Mouse (Mus musculus): ENCODE measurements around the gene Nrp2.

Gene Nrp2

DNA sequence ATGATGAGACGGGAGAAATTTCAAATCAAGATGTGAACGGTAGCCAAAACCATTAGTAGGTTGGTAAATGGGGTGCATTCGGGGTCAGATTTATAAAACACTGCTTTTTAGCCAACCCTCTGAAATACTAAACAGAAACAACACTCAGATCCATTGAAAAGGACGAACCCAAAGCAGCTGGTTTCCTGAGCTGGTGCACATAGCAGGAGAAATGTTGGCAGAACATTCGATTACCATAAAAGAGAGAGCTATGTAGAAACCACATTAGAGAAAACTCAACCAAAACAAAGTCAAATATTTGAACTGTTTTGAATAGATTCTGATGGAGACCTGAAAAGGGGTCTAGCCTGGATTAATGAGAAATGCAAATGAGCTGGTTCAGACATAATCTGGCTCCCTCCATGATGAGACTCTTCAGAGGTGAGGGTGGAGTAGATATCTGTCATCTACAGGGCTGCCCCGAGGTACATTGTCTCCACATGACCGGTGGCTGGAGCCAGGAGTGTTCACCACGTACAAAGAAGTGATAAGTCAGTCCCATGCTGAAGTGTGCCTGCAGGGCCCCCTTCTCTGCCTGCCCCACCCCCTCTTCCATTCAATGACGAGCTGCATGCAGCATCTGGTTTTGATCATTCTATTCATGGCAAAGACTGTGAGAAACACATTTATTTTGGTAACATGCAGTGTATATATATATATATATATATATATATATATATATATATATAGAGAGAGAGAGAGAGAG is 156.6 kb downstream of the Nrp2 start:
- DNase-seq (ENCODE audit: low read depth, low spot score), result no peak

GRCm38 (mm10) chr1:62860327-62860726 is 157.2 kb downstream of the Nrp2 start:
- DNase-seq (ENCODE audit: low read depth, low spot score), result no peak

GRCm38 (mm10) chr1:62860788-62861187 is 157.7 kb downstream of the Nrp2 start:
- no peak for DNase-seq (ENCODE audit: low read depth, low spot score)

Data from brain, embryonic 18.5 days (tissue).